Comparison of ENCODE assay signal across 8 mouse cellular contexts in genomic region chr14:16243603-16244209, GRCm38 (mm10). TPM values are rescaled to one million over a fixed set of nuclear protein-coding genes. Genes with fewer than 3 reads are reported as not detected.
DNase-seq lines count a peak whose midpoint lies in the region; ATAC-seq and TF ChIP-seq lines count a peak whose summit lies in the region.

No protein-coding gene starts in this region.

- no peak for TF ChIP-seq EP300 in CH12.LX (IDR thresholded peaks at IDR 0.05; ENCODE audit: low read length)

- no peaks in the 10 kb centered on the region for H3K27me3 ChIP-seq in CH12.LX (replicated peaks)
- no peaks in the 10 kb centered on the region for H3K27me3 ChIP-seq in hindbrain, embryonic 14.5 days (ENCODE audit: control insufficient read depth, insufficient read depth, low read length)
- no peaks in the 10 kb centered on the region for H3K27me3 ChIP-seq in liver, embryonic 15.5 days

- peak; percentile 77 for DNase-seq in 3T3-L1 (ENCODE audit: low read depth, low spot score)
- DNase-seq in CH12.LX (ENCODE audit: extremely low read depth), result peak; percentile 38
- DNase-seq in hindbrain, embryonic 14.5 days (ENCODE audit: low spot score), result no peak
- no peak for DNase-seq in testis, postnatal 14 days (ENCODE audit: low spot score)
- DNase-seq in layer of hippocampus, postnatal 14 days (ENCODE audit: low spot score in 2 of 2), result no peak

- no peaks in the 10 kb centered on the region for H3K9me3 ChIP-seq in CH12.LX (replicated peaks; ENCODE audit: low read length)
- no peaks in the 10 kb centered on the region for H3K9me3 ChIP-seq in hindbrain, embryonic 14.5 days (ENCODE audit: control insufficient read depth, low read length)
- H3K9me3 ChIP-seq in liver, embryonic 15.5 days (replicated peaks), result no peaks in the 10 kb centered on the region

- peak overlapping the region; percentile 68; the same call in 1 of the 2 replicates for H3K27ac ChIP-seq in CH12.LX (ENCODE audit: insufficient read depth, low read depth)
- H3K27ac ChIP-seq in hindbrain, embryonic 14.5 days, result peak overlapping the region; percentile 79
- peak overlapping the region; percentile 93 for H3K27ac ChIP-seq in liver, embryonic 15.5 days (replicated peaks)

- peaks cover 7 to 20% of the 10 kb centered on the region in 2 experiments for H3K4me1 ChIP-seq in CH12.LX (ENCODE audit: control insufficient read depth in 1 of 2, insufficient read depth in 2 of 2)
- H3K4me1 ChIP-seq in hindbrain, embryonic 14.5 days (replicated peaks; ENCODE audit: control insufficient read depth, insufficient read depth, low read length), result peaks cover 12% of the 10 kb centered on the region; the same call in 1 of the 2 replicates
- H3K4me1 ChIP-seq in liver, embryonic 15.5 days (replicated peaks), result peaks cover 67% of the 10 kb centered on the region

- ATAC-seq in erythroblast, adult 5-6 weeks (replicated peaks; ENCODE audit: low FRiP score, poor library complexity, severe bottlenecking), result peak; percentile 52
- ATAC-seq in hindbrain, embryonic 14.5 days (ENCODE audit: low FRiP score), result no peak
- ATAC-seq in liver, embryonic 15.5 days (ENCODE audit: insufficient read depth), result peak; percentile 36
- ATAC-seq in neutrophil, adult 5-6 weeks (ENCODE audit: extremely low read depth, insufficient number of reproducible peaks, low FRiP score, poor library complexity, severe bottlenecking), result peak; percentile 24; the same call in 1 of the 2 replicates

- TF ChIP-seq RAD21 in CH12.LX (IDR thresholded peaks at IDR 0.05; ENCODE audit: low read depth, low read length), result no peak

- no peak for TF ChIP-seq POLR2A in CH12.LX (IDR thresholded peaks at IDR 0.05; ENCODE audit: low read depth, low read length)

- dilution Hi-C loops in CH12.LX (cut with MboI; ENCODE audit: extremely low pct_ligation_motif_present, extremely low pct_unique_long_range_greater_than_20kb, low sequenced_read_pairs), result no loop called here

- H3K9ac ChIP-seq in CH12.LX (ENCODE audit: insufficient read depth, low read depth), result peak overlapping the region; percentile 67
- peak overlapping the region; percentile 73 for H3K9ac ChIP-seq in hindbrain, embryonic 14.5 days
- peak overlapping the region; percentile 71 for H3K9ac ChIP-seq in liver, embryonic 15.5 days

- peak overlapping the region; percentile 85 for H3K4me2 ChIP-seq in CH12.LX (ENCODE audit: insufficient read depth, low read depth, poor library complexity, severe bottlenecking)
- H3K4me2 ChIP-seq in hindbrain, embryonic 14.5 days (replicated peaks), result peak overlapping the region; percentile 67
- peak overlapping the region; percentile 72 for H3K4me2 ChIP-seq in liver, embryonic 15.5 days

- H3K4me3 ChIP-seq in CH12.LX (replicated peaks in 1 of 3; ENCODE audit: low read depth in 2 of 3, low read length in 2 of 3, poor library complexity in 1 of 3), result peak overlapping the region; percentile 65 to 70 (median 70)
- H3K4me3 ChIP-seq in hindbrain, embryonic 14.5 days (replicated peaks; ENCODE audit: low read length), result peak overlapping the region; percentile 53
- peak overlapping the region; percentile 71 for H3K4me3 ChIP-seq in liver, embryonic 15.5 days (replicated peaks)

- in situ Hi-C loops in CH12.LX (cut with MboI; ENCODE audit: low pct_ligation_motif_present, low pct_unique_long_range_greater_than_20kb, low sequenced_read_pairs), result loop anchor here (10.0 kb wide), 1 partner anchor 121 kb away; the partner anchor contains the start of gene Top2b

- 19% methylated on average over 10 of the region's 10 CpGs for WGBS in hindbrain, embryonic 14.5 days
- under 1% methylated on average over 10 of the region's 10 CpGs for WGBS in liver, embryonic 15.5 days (ENCODE audit: insufficient replicate concordance)

- no peak for TF ChIP-seq CTCF in CH12.LX (conservative IDR thresholded peaks at IDR 0.05 in 1 of 2, IDR thresholded peaks at IDR 0.05 in 1 of 2; ENCODE audit: low read depth in 2 of 2, low read length in 2 of 2)

- H3K79me2 ChIP-seq in CH12.LX (replicated peaks; ENCODE audit: control insufficient read depth, extremely low read depth, insufficient read depth, poor library complexity, severe bottlenecking), result no peaks in the 10 kb centered on the region

- peaks cover 10 to 37% of the 10 kb centered on the region in 2 experiments for H3K36me3 ChIP-seq in CH12.LX (replicated peaks in 1 of 2; ENCODE audit: control insufficient read depth in 1 of 2, insufficient read depth in 1 of 2, low read length in 1 of 2)
- no peaks in the 10 kb centered on the region for H3K36me3 ChIP-seq in hindbrain, embryonic 14.5 days (replicated peaks; ENCODE audit: control insufficient read depth, insufficient read depth)
- 0 out of 2 replicates have a peak, but pooled peaks cover 2% of the 10 kb centered on the region for H3K36me3 ChIP-seq in liver, embryonic 15.5 days (replicated peaks)

TF ChIP-seq in CH12.LX, 34 proteins besides CTCF, POLR2A, EP300 and RAD21 (continues in another document):
- TF ChIP-seq KAT2A (IDR thresholded peaks at IDR 0.05; ENCODE audit: insufficient replicate concordance, low read length) (no peak), GABPA (IDR thresholded peaks at IDR 0.05; ENCODE audit: insufficient replicate concordance, low read depth, low read length) (no peak), NELFE (IDR thresholded peaks at IDR 0.05; ENCODE audit: low read depth, low read length) (no peak), USF2 (conservative IDR thresholded peaks at IDR 0.05; ENCODE audit: low read depth, low read length) (no peak), ZNF384 (IDR thresholded peaks at IDR 0.05; ENCODE audit: low read depth, low read length) (no peak), POLR2AphosphoS2 (IDR thresholded peaks at IDR 0.05; ENCODE audit: low read depth, low read length) (no peak), JUN (IDR thresholded peaks at IDR 0.05; ENCODE audit: insufficient read depth, low read depth, low read length) (no peak), MXI1 (IDR thresholded peaks at IDR 0.05; ENCODE audit: low read depth, low read length) (peak; percentile 43; the same call in 1 of the 2 replicates), MEF2A (IDR thresholded peaks at IDR 0.05; ENCODE audit: borderline replicate concordance, low read depth, low read length) (no peak), TCF12 (IDR thresholded peaks at IDR 0.05; ENCODE audit: low read depth, low read length) (no peak), PAX5 (IDR thresholded peaks at IDR 0.05; ENCODE audit: low read length) (no peak), TBP (conservative IDR thresholded peaks at IDR 0.05; ENCODE audit: low read depth, low read length) (peak; percentile 72), BHLHE40 (IDR thresholded peaks at IDR 0.05; ENCODE audit: low read depth, low read length) (0 out of 2 replicates have a peak, but pooled peaks have one; percentile 4), SIN3A (IDR thresholded peaks at IDR 0.05; ENCODE audit: low read length) (peak; percentile 11; the same call in 1 of the 2 replicates), HCFC1 (IDR thresholded peaks at IDR 0.05; ENCODE audit: low read depth, low read length) (no peak), MAZ (IDR thresholded peaks at IDR 0.05; ENCODE audit: low read depth, low read length) (no peak), IRF4 (IDR thresholded peaks at IDR 0.05; ENCODE audit: low read depth, low read length) (no peak), MYC (IDR thresholded peaks at IDR 0.05; ENCODE audit: low read depth, low read length) (0 out of 2 replicates have a peak, but pooled peaks have one; percentile 26), ZC3H11A (IDR thresholded peaks at IDR 0.05; ENCODE audit: low read depth, low read length) (no peak), NRF1 (IDR thresholded peaks at IDR 0.05; ENCODE audit: low read depth, low read length) (no peak), MAX (IDR thresholded peaks at IDR 0.05; ENCODE audit: low read length) (0 out of 2 replicates have a peak, but pooled peaks have one; percentile 3), ELF1 (IDR thresholded peaks at IDR 0.05; ENCODE audit: low read depth, low read length) (no peak), MAFK (IDR thresholded peaks at IDR 0.05; ENCODE audit: insufficient replicate concordance, low read length) (peak; percentile 88), CHD2 (IDR thresholded peaks at IDR 0.05; ENCODE audit: low read length) (no peak), ZKSCAN1 (IDR thresholded peaks at IDR 0.05; ENCODE audit: borderline replicate concordance, low read depth, low read length) (no peak), CHD1 (IDR thresholded peaks at IDR 0.05; ENCODE audit: low read depth, low read length) (no peak), RCOR1 (conservative IDR thresholded peaks at IDR 0.05; ENCODE audit: low read depth, low read length) (peak; percentile 57; the same call in 1 of the 2 replicates), ZMIZ1 (IDR thresholded peaks at IDR 0.05; ENCODE audit: low read depth, low read length) (no peak; the same call in 1 of the 2 replicates), JUND (conservative IDR thresholded peaks at IDR 0.05; ENCODE audit: low read depth, low read length) (no peak), UBTF (IDR thresholded peaks at IDR 0.05; ENCODE audit: low read depth, low read length) (0 out of 2 replicates have a peak, but pooled peaks have one; percentile 40)

RNA-seq across cellular contexts. Expression of gene Ngly1, which starts 5.4 kb away (rescaled TPM):
- total RNA-seq in CH12.LX (2012; rRNA removed) (15.9 and 17.0 TPM in 2 replicates), CH12.LX (2014; rRNA removed) (33.0 and 37.5 TPM in 2 replicates)
- polyA plus RNA-seq in CH12.LX (2012; ENCODE audit: insufficient read length, low read depth), result 19.8 and 21.7 TPM in 2 replicates
- 18.8 and 27.1 TPM in 2 replicates for total RNA-seq in erythroblast, adult 5-6 weeks (2015; ENCODE audit: low replicate concordance)
- 17.1 and 29.0 TPM in 2 replicates for total RNA-seq in erythroblast, adult 5-6 weeks (2017; ENCODE audit: low replicate concordance)
- 27.8 and 30.6 TPM in 2 replicates for polyA plus RNA-seq in hindbrain, embryonic 14.5 days (2014; fragmentation: Nextera tagmentation; extraction: Ambion mirVana)
- 18.7 and 20.4 TPM in 2 replicates for polyA plus RNA-seq in liver, embryonic 15.5 days (2015; fragmentation: Nextera tagmentation; extraction: Ambion mirVana)
- total RNA-seq in neutrophil, adult 5-6 weeks (2017), result 81.8 TPM in 2 replicates
- 10 to 100 TPM; 32.2 to 32.6 TPM for total RNA-seq in layer of hippocampus, postnatal 14 days (2021)

RNA-seq across cellular contexts. Expression of gene Oxsm, which starts 5.9 kb away (rescaled TPM):
- 10.6 and 10.8 TPM in 2 replicates for total RNA-seq in CH12.LX (2012; rRNA removed)
- total RNA-seq in CH12.LX (2014; rRNA removed), result 6.4 and 6.6 TPM in 2 replicates
- polyA plus RNA-seq in CH12.LX (2012; ENCODE audit: insufficient read length, low read depth), result 8.7 TPM in 2 replicates
- total RNA-seq in erythroblast, adult 5-6 weeks (2015; ENCODE audit: low replicate concordance), result 2.3 and 14.4 TPM in 2 replicates
- total RNA-seq in erythroblast, adult 5-6 weeks (2017; ENCODE audit: low replicate concordance), result 2.6 and 6.4 TPM in 2 replicates
- 1.5 and 2.0 TPM in 2 replicates for polyA plus RNA-seq in hindbrain, embryonic 14.5 days (2014; fragmentation: Nextera tagmentation; extraction: Ambion mirVana)
- 1.9 and 2.0 TPM in 2 replicates for polyA plus RNA-seq in liver, embryonic 15.5 days (2015; fragmentation: Nextera tagmentation; extraction: Ambion mirVana)
- total RNA-seq in neutrophil, adult 5-6 weeks (2017), result 9.6 and 10.5 TPM in 2 replicates
- total RNA-seq in layer of hippocampus, postnatal 14 days (2021), result 1 to 10 TPM; 9.1 to 9.9 TPM

Comparison
In these comparisons a context has a peak if more than half of its experiments do, and no peak if none do; other contexts are left out.
1. DNase-seq: peak in 3T3-L1 (single experiment) and CH12.LX (single experiment); none in hindbrain, embryonic 14.5 days (single experiment), testis, postnatal 14 days (single experiment) and layer of hippocampus, postnatal 14 days (0 of 2).
2. Peak in every context shown above with its lines, with median percentiles within 50 percentile points of each other: H3K27ac ChIP-seq, H3K4me2 ChIP-seq, H3K4me3 ChIP-seq and H3K9ac ChIP-seq.